Mouse (Mus musculus) hindlimb bud, embryonic 11.5 days (tissue): ENCODE measurements around the gene Pan3.
"Not testable (repeated sequence)": the region's sequence is repeated elsewhere in the genome, so short reads cannot be mapped to it uniquely, and the experiment has no call there.

ENCODE experiments used
- DNase-seq: peaks from one replicate; pipeline ENCODE4 v3.0.0-alpha.2; 2012; ENCODE audit warnings: low read depth, low spot score; ENCODE audit errors: extremely low spot score

Pan3 gene

DNA sequence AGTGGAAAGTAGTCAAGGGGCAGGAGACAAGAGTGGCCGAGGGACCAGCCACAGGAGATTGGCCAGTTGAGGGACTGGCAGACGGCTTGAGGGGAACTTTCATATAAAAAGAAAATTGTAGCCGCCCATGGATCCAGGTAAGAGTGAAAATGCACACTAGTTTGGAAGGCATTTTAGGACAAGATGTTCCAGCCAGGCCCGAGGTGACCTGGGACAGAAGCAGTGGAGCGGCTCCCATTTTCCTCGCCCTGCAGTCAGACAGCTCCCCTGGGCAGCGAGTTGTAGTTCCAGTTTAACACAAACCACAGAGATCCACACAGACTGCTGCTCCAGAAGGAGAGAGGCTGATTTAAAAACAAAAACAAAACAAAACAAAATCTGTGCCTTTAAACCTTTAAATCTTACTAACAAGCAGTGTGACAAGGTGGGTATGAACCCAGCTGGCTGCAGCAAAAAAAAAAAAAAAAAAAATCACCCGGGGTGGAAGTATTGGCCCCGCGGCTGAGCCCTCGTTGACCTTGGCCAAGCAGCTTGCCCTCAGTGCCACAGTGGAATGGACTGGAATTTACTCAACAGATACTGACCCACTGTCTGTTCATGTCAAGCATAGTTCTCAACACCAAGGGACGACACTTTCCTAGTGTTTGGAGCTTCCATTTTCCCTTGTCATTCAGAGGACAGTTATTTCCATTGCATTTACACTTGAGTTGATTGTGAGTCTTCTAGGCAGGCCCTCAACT, 119.2 kb downstream of the Pan3 start:
- no peak for DNase-seq

DNA sequence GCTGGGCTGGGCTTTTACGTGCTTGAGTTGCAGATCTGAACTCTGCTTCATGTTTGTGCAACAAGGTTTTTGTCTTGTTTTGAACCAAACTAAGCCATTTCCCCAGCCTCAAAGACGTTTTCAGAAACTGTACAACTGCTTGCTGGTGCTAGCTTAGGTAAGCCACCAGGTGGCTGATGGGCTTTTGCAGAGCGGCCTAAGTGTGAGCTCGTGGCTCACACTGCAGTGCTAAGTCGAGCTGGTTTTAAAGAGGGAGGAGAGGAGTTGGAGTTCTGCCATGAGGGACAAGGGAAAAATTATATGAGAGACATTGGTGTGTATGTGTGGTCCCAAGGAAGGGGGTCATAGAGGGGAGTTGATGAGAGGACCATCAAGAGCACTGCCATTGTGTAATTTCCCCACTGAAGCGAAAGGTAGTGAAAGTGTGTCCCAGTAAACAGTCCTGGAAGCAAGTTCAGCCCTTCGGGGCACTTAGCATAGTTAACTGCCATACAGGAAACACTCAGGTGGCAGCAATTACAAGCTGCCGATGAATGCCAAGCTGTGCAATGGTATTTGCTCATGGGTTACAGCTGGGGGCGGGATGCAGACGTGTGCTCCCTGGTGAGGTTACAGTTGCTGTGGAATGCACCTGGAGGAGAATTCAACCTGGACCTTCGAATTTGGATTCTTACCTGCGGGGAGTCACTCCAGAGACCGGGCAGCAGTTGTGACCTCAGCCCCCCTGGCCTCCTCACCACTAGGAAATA, 122.1 kb downstream of the Pan3 start:
- no peak for DNase-seq

DNA sequence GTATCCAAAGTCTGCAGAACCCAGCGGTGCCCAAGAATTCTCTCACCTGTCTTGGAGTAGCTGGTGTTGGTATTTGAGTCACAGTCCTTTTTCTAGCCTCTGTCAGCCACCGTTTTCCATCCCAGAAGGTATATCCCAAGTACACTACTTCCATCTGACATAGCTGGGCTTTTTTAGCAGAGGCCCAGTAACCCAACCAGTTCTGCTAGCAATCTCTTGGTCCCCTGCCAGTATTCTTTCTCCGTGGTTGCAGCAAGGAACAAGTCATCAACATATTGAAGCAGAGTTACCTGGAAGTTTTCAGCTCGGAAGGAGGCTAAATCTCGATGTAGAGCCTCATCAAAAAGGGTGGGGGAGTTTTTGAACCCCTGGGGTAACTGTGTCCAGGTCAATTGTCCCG, 127.7 kb downstream of the Pan3 start:
- DNase-seq: not testable (repeated sequence)

DNA sequence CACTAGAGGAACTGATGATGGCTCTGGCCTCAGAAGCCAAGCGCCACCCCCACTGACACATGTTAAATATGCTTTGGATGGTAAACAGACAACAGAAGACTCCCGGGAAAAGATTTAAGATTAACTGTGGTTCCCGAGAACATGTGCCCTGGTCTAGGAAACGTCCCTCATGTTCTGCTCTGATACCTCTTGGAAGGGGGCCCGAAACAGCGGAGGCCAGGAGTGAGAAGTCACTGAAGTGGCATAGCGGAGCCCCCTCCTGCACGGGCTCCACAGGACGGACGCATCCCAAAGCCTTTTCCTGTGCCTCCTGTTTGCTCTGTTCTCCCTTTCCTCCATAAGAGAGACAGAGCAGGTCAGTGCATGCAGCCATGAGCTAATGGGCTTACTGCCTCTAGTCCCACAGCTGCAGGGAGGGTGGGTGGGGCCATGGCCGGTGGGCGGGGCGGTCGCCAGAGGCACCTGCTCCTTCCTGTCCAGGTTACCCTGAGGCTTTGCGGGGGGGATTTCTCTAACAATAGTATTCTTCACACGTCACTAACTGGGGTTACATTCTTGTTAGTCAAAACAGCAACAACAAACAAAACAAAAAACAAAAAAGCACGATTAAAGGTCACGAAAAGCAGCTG, 133.7 kb downstream of the Pan3 start:
- DNase-seq: no peak

DNA sequence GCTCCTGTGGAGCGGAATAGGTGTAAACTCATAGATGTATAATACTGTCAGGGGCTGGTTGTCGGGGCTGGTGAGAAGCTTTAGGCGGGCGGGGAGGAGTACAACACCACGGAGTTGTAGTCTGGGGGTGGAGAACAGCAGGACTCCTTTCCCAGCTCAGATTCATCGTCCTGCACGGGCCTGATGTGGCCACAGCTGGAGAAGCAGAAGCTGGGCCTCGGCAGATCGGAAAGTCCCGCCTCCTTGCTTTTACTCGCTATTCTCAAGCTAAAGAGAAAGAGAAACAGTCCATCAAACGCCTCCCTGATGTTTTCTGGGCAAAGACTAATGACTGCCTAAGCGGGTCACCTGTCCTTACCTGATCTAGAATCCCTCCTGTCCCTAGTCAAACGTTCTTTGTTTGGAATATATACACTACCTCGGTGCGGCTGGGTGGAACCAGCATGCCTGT, 134.2 kb downstream of the Pan3 start:
- DNase-seq: no peak

DNA sequence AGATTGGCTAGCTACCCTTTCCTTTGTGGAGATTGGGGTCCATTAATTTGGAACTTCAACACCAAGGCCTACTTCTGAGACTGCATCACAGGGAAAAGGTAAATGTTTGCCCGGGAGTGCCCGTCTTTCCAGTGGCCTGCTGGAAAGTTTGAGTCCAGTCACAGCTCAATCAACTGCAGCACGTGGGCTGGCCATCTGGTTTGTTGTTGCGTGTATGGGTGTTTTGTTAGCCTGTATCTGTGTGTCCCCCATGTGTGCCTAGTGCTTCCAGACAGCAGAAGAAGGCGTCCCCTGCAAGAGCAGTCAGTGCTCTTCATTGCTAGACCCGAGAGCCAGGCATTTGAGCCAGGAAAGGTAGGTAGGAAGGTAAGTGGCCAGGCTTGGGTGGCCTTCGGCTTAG, 135.5 kb downstream of the Pan3 start:
- DNase-seq: no peak

DNA sequence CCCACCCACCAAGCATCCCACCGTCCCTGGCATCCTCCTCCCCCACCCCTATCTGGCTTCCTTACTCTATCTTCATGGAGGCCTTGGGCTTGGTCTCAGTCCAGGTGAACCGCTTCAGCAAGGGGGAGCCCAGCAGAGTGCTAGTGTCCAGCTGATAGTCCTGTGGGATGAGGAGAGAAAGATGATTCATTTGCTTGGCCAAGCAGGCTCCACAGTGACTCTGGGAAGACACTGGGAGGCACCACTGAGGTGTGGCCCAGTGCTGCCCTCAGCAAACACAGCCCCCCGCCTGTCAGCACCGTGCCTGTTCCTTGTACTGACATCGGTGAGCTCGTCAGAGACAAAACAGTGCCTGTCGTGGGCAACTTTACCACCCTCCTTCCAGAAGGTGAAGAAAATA, 136.4 kb downstream of the Pan3 start:
- DNase-seq: no peak

DNA sequence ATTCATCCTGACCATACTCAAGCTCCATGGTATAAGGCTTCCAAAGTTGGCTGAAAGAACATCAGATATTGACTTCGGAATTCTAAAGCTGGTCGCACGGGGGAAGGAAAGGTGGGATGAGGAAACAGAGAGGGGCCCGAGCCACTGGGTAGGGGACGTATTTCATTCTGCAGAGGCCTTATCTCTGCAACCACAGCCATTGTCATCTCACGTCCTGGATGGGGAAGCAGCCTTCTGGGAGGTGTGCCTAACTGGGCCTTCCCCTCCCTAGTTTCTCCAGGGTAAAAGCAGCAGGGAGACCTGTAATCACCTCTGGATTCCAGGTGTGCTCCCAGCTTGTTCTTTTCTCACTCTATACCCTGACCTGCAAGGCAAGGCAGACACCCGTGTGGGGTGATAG, 142.7 kb downstream of the Pan3 start:
- no peak for DNase-seq

DNA sequence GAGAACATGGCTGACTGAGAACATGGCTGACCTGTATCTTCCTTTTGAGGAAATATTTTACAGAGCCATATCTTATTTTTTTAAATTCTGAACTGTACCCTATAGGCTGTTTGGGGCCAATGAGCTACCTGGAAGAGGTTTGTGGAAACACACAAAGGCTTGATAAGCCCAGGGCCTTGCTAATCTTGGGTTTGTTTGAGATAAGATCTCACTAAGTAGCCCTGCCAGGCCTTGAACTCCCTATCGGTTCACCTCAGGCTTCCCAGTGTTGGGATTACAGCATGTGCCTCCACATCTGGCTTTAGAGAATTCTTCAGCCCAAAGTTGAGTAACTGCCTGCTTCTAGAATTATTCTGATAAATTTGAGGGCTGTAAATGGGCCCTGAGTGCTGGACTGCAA, 143.6 kb downstream of the Pan3 start:
- DNase-seq: no peak

DNA sequence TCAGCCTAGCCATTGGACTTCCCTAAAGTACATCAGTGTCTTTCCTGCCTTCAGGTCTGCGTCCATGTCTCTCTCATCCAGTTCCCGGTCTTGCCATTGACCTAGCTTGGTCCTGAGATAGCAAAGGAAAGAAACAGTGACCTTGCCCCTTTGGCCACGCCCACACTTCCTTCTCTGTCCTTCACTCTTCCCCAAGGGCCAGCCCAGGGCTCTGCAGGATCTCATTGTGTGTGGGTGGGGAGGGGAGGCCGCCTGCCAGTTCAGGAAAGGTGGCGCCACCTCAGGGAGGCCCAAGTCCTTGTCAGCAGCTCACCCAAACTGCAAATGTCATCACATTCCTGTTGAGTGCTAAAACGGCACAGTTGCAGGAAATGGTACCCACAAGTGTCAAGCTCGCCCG, 144.6 kb downstream of the Pan3 start:
- no peak for DNase-seq

DNA sequence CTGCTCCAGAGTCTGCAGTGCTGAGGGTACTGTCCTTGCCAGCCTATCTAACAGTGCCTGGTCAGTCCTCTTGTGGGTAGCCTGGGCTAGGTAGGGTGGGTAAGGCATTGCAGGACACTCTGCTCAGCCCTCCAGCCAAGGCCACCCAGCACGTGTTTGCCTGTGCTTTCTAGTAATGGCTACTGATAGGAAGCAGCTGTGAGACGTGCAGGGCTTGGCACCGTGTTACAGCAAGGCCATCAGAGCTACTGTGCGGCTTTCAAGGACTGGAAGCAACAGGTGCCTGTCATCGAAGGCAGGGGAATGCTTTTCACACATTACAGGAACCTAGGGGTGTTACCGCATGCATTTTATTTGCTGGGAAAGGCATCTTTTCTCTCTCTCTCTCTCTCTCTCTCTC, 147.0 kb downstream of the Pan3 start:
- DNase-seq: no peak

DNA sequence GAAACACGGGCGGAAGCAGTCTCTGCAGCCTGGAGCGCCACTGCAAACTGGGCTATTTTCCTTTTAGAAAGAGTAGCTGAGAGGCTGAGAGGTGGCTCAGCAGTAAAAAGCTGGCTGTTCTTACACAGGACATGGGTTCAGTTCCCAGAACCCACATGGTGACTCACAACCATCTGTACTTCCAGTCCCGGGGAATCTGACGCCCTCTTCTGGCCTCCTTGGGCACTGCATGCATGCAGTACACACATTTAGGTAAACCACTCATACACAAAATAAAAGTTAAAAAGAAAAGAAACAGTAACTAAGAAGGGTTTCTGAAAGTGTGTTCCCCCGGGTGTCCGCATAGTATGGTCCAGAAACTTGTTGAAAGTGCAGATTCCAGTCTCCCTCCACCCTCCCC, 149.2 kb downstream of the Pan3 start:
- DNase-seq: no peak

DNA sequence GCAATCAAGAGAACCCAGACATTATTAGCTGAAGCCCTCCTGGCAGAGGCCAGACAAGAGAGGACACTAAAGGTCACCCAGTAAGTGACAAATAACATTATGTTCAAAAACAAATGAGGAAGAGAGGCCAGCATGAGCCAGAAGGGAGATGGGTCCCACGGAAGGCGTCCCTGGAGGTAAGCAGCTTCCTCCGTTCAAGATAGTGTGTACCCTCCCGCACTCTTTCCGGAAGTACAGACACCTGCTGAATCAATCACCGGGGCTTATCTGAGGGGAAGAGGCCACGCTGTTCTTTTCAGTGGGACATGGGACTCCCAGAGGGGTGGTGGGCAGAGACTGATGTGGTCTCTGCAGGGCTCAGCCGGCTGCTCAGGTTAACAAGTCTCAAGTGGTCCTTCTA, 149.7 kb downstream of the Pan3 start:
- no peak for DNase-seq

DNA sequence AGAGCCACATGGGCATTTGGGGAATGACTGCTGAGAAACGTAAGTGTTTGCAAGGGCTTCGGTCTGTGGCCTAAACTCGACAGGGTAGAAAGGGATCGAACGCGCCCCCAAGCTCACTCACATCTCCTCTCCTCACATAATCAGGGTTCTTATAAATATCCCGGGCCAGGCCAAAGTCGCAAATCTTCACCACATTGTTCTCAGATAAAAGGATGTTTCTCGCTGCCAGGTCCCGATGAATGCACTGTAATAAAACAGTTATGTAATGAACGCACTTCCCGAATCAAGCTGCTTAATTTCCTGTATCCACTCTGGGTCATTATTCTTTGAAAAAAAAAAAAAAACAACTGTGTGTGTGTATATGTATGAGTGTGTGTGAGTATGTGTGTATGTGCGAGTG, 150.2 kb downstream of the Pan3 start:
- DNase-seq: no peak

DNA sequence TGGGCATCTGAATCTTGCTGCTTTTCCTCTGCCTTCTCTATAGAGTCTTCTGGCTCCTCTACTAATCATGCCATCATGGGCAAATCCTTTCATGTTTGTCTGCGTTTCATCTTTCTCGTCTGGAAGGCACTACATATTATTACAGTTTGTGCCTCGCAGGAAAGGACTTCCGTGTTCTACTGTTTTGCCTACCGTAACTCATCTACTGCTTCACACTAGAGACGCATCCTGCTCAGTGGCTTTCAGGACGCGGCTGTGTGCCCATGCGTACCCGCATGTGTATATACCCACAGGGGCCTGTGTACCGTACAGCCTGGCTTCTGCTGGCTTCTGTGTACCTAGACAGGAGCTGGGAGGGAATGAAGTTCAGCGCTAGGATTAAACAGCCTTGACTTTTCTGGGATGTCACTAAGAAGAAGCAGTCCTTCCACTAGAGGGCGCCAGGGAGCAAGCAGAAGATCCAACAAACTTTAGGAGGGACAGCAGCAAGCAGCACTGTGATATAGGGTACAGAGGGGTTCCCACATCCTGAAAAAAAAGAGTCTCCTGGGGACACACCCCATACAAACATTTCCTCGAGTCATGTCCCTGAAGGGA, 153.8 kb downstream of the Pan3 start:
- peak; percentile 57 for DNase-seq

DNA sequence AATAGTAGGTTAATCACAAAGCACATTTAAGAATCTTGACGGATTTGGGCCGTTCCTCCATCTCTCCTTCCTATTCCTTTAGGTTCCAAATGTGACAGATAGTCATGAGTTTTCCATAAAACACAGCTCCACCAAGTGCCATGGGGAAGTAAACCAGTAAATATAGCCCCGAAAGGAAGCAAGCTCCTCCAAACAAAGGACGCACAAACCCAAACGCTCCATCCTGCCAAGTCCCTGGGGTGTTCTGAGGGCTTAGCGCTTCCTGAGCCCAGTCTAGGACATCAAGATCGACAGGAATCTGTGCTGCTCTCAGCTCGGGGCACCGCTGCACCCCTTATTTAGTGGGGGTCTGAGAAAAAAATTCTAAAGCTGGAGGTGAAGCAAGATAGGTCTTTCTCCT, 154.7 kb downstream of the Pan3 start:
- no peak for DNase-seq

DNA sequence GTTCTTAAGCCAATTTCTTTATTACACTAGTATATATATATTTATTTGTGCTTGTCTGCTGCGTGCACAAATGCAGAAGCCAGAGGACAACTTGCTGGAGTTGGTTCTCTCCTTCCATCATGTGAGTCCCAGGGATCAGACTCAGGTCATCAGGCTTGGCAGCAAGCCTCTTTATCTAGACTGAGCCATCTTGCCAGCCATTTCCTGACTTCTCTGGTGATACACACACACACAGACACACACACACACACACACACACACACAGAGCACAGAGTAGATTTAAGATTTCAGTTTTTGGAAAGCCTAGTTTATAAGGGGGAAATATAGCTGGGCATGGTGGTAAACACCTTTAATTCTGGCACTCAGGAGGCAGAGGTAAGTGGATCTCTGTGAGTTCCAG, 155.1 kb downstream of the Pan3 start:
- no peak for DNase-seq

DNA sequence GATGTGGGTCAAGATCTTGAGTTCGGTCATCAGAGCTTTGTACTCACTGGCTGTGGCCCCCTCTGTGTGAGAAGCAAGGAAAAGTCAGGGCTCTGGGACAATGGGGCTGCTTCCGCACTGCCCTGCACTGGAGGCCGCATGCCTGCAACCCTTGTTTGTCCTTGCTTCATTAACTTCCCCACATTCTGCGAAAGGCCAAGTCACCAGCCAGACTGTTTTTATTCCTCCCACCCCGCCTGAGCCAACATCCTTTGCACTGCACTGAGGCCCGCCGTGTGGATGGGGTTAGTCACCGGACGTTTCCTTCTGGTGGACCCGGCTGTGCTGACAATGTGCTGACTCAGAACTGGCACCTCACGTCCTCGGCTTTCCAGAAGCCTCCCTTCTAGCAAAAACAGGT, 159.9 kb downstream of the Pan3 start:
- no peak for DNase-seq

DNA sequence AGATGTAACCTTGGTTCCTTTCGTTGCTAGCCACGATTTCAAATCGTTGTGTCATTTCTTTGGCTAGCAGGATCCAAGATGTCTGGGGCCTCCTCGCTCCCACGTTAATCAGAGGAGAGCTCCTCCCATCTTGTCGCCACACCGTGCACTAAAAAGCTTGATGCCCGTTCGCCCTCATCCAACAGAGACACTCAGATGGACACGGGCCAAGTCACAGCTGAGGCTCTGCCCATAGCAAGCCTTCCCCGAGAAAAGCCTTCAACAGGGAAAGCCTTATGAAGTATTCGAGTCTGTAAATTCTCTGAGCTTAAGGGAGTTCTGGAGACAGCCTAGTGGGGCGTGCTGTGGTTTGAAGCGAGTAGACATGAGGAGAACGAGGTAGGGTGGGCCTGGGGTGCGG, 167.9 kb downstream of the Pan3 start:
- DNase-seq: no peak
